Mouse (Mus musculus) hindbrain, embryonic 11.5 days (tissue): ENCODE measurements around the gene Ms4a4a. TPM values are rescaled to one million over a fixed set of nuclear protein-coding genes. Genes with fewer than 3 reads are reported as not detected.
"Not testable (repeated sequence)": the region's sequence is repeated elsewhere in the genome, so short reads cannot be mapped to it uniquely, and the experiment has no call there.

Experiments
- ATAC-seq: fragments of 200-750 bp; cut with Nextera tagmentation; 2 replicates; pipeline ENCODE4 v1.8.0; 2017; ENCODE audit warnings: mild to moderate bottlenecking, moderate TSS enrichment, moderate library complexity; ENCODE audit not compliant: low FRiP score
- DNase-seq: peaks from one replicate; pipeline ENCODE4 v3.0.0-alpha.2; 2015; ENCODE audit warnings: low spot score
- H3K27ac ChIP-seq: fragments of 300-500 bp; sonication (generic); 2 replicates; pipeline ENCODE4 v1.5.1; 2014; ENCODE audit warnings: mild to moderate bottlenecking, low read depth, low read length
- H3K27me3 ChIP-seq: fragments of 300-500 bp; sonication (generic); 2 replicates; pipeline ENCODE4 v1.6.1; 2014; ENCODE audit warnings: mild to moderate bottlenecking, low read length, moderate library complexity, mixed read lengths; ENCODE audit not compliant: control insufficient read depth, insufficient read depth
- H3K36me3 ChIP-seq: fragments of 300-500 bp; sonication (generic); 2 replicates; pipeline ENCODE4 v1.6.1; 2014; ENCODE audit warnings: mild to moderate bottlenecking, low read length, moderate library complexity, mixed read lengths; ENCODE audit not compliant: control insufficient read depth, insufficient read depth
- H3K4me1 ChIP-seq: fragments of 300-500 bp; sonication (generic); replicated peaks from 2 replicates; pipeline ENCODE4 v1.6.1; 2014; ENCODE audit warnings: low read length, mixed read lengths; ENCODE audit not compliant: control insufficient read depth, insufficient read depth
- H3K4me2 ChIP-seq: fragments of 300-500 bp; sonication (generic); replicated peaks from 2 replicates; pipeline ENCODE4 v1.6.1; 2014; ENCODE audit warnings: mild to moderate bottlenecking, low read depth, low read length
- H3K4me3 ChIP-seq: fragments of 300-500 bp; sonication (generic); 2 replicates; pipeline ENCODE4 v1.5.1; 2014; ENCODE audit warnings: low read depth, low read length
- H3K9ac ChIP-seq: fragments of 300-500 bp; sonication (generic); 2 replicates; pipeline ENCODE4 v1.6.1; 2014; ENCODE audit warnings: low read depth, low read length
- H3K9me3 ChIP-seq: fragments of 300-500 bp; sonication (generic); 2 replicates; pipeline ENCODE4 v1.6.1; 2016; ENCODE audit warnings: low read length; ENCODE audit not compliant: control insufficient read depth
- WGBS: fragments of 180-500 bp; shearing (Covaris S2); extraction: QIAGEN DNeasy Blood & Tissue Kit; methylation state at CpG from one replicate; pipeline ENCODE4 v1.1.7; 2014; 5-methylcytosine and 5-hydroxymethylcytosine counted together
- polyA plus RNA-seq: library from polyadenylated mRNA; unstranded; fragments of >200 nt; fragmentation: Nextera tagmentation; extraction: Ambion mirVana; gene quantifications from 2 replicates; pipeline ENCODE4 v1.2.1, GENCODE M21; 2014

Ms4a4a gene
- polyA plus RNA-seq, 1 experiment from 2014 or later, result 2.8 TPM

DNA sequence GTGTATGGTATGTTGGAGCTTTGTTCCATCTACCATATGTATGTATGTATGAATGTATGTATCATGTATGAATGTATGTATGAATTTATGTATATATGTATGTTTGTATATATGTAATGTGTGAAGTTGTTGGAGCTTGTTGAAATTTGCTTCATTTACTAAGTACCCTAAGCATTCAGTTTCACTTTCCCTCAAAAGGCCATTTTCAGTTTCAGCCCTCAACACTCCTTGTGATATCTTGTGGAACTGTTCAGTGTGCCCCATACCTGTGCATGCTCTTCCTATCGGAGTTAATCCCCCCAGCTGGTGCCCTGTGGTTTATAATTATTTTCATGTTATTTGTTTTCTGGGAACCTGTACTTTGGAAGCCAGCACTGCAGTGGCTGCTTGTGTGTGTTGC, 33.3 kb downstream of the Ms4a4a start:
- no peak overlapping the region for H3K9ac ChIP-seq
- 85% methylated on average over 1 of the region's 1 CpGs for WGBS
- ATAC-seq, result no peak

DNA sequence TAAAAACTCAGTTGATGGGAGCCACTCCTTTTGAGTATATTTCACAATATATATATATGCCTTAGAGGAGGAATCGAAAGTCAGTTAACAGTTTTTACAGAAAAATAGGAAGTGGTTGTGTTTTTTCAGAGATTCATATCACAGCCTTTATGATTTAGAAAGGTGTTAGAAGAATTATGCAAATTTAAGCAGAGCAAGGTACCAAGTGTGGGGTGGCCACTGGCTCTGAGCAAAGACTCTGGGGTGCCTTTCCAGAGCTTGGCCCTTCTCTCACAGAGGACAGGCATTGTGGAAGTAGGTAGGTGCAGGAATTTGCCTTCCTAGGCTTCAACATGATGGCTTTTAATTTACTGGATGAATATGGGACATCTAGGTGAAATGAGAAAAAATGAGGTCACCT, 36.3 kb downstream of the Ms4a4a start:
- DNase-seq (no peak), ATAC-seq (no peak)
- no peaks in the 10 kb centered on the region for H3K4me1 ChIP-seq
- WGBS, result 82% methylated on average over 1 of the region's 1 CpGs
- no peaks in the 10 kb centered on the region for H3K9me3 ChIP-seq
- no peak overlapping the region for H3K27ac ChIP-seq
- H3K4me3 ChIP-seq, result no peak overlapping the region
- no peaks in the 10 kb centered on the region for H3K27me3 ChIP-seq
- H3K36me3 ChIP-seq, result no peaks in the 10 kb centered on the region
- H3K9ac ChIP-seq, result no peak overlapping the region
- H3K4me2 ChIP-seq, result no peak overlapping the region

More for the DNA sequence above, 33.3 kb downstream of the Ms4a4a start:
- DNase-seq, result no peak
- H3K36me3 ChIP-seq, result no peaks in the 10 kb centered on the region
- no peaks in the 10 kb centered on the region for H3K27me3 ChIP-seq
- H3K4me1 ChIP-seq, result no peaks in the 10 kb centered on the region
- no peak overlapping the region for H3K4me3 ChIP-seq
- no peak overlapping the region for H3K4me2 ChIP-seq
- no peaks in the 10 kb centered on the region for H3K9me3 ChIP-seq
- H3K27ac ChIP-seq, result no peak overlapping the region

DNA sequence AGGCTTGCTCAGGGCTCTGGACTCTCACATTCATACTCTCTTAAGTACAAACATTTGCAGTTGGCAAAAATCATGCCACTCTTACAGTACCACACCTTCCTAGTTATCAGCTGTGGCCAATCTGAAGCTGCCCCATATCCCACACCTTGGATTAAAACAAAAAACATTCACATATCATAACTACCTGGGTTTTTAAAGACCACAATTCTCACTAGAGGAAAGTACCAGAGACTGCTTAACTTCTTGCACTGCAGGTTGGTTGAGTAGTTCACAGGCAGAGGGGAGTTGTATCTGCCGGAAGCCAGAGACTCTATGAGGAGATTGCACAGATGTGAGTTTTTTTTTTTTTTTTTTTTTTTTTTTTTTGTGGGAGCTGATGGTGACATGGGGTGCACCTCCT, 38.8 kb downstream of the Ms4a4a start:
- ATAC-seq, result no peak
- 88% methylated on average over 1 of the region's 1 CpGs for WGBS

DNA sequence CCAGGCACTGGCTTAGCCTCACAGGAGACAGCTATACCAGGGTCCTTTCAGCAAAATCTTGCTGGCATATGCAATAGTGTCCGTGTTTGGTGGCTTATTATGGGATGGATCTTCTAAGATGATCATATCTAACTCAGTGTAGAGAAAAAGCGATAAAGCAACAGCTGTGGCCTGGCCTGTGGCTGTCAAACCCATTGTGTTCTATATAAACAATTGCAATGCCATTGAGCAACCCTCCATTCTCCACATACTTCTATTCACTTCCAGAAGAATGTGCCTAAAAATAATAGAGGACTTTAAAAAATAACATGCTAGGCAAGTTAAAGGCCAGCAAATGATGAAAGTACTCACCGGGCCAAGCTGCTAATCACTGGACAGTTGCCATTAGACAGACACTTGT, 40.3 kb downstream of the Ms4a4a start:
- Histone ChIP-seq H3K9me3 (no peaks in the 10 kb centered on the region), H3K4me1 (no peaks in the 10 kb centered on the region), H3K9ac (no peak overlapping the region), H3K27ac (no peak overlapping the region), H3K4me2 (no peak overlapping the region), H3K4me3 (no peak overlapping the region), H3K36me3 (no peaks in the 10 kb centered on the region), H3K27me3 (no peaks in the 10 kb centered on the region)
- WGBS, result 80% methylated on average over 3 of the region's 3 CpGs
- no peak for ATAC-seq
- no peak for DNase-seq

More for the DNA sequence above, 38.8 kb downstream of the Ms4a4a start:
- H3K4me2 ChIP-seq, result no peak overlapping the region
- H3K9ac ChIP-seq, result no peak overlapping the region
- no peaks in the 10 kb centered on the region for H3K36me3 ChIP-seq
- H3K9me3 ChIP-seq, result no peaks in the 10 kb centered on the region
- no peak for DNase-seq
- H3K4me1 ChIP-seq, result no peaks in the 10 kb centered on the region
- H3K27me3 ChIP-seq, result no peaks in the 10 kb centered on the region
- no peak overlapping the region for H3K4me3 ChIP-seq
- H3K27ac ChIP-seq, result no peak overlapping the region

DNA sequence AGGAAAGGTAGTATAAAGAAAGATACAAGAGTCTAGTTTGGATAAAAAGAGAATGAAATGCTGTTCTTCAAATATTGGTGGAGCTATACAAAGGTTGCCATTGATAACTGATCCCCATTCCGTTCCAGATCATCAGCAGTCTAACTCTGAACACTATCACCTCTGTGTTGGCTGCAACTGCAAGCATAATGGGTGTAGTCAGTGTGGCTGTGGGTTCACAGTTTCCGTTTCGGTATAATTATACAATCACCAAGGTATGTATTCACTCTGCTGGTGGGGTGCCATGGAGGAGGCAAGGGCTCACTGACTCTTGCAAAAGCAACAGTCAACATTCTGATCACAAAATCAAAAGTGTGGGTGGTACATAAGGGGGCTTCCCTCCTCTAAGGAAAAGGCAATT, 43.5 kb downstream of the Ms4a4a start:
- 72% methylated on average over 1 of the region's 3 CpGs for WGBS

DNA sequence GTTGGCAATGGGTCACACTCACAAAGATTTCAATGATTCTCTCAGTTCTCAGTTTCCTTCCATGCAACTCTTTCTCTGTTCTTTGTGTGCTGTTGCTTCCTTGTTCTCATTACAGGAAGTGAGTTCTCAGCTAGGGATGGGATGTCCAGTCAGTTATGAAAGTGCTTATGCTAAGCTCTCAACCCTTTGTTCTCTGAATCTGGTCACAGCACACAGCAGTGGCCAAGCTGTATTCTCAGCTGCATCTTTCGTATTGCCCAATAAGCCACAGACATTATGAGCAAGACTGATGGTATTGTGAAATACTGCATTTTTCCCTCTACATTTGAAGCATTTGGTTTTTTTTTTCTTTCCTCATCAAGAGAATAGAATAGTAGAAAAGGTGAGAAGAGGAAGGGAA, 55.9 kb downstream of the Ms4a4a start:
- not testable (repeated sequence) for H3K27ac ChIP-seq, ATAC-seq, H3K36me3 ChIP-seq, H3K4me3 ChIP-seq, H3K27me3 ChIP-seq, DNase-seq, H3K4me1 ChIP-seq, H3K9ac ChIP-seq, H3K9me3 ChIP-seq, H3K4me2 ChIP-seq
- WGBS, result 88% methylated on average over 1 of the region's 1 CpGs

More for the DNA sequence above, 43.5 kb downstream of the Ms4a4a start:
- not testable (repeated sequence) for H3K9me3 ChIP-seq, H3K36me3 ChIP-seq, H3K9ac ChIP-seq, H3K27ac ChIP-seq, ATAC-seq, H3K4me3 ChIP-seq, H3K4me1 ChIP-seq, H3K27me3 ChIP-seq, H3K4me2 ChIP-seq, DNase-seq

DNA sequence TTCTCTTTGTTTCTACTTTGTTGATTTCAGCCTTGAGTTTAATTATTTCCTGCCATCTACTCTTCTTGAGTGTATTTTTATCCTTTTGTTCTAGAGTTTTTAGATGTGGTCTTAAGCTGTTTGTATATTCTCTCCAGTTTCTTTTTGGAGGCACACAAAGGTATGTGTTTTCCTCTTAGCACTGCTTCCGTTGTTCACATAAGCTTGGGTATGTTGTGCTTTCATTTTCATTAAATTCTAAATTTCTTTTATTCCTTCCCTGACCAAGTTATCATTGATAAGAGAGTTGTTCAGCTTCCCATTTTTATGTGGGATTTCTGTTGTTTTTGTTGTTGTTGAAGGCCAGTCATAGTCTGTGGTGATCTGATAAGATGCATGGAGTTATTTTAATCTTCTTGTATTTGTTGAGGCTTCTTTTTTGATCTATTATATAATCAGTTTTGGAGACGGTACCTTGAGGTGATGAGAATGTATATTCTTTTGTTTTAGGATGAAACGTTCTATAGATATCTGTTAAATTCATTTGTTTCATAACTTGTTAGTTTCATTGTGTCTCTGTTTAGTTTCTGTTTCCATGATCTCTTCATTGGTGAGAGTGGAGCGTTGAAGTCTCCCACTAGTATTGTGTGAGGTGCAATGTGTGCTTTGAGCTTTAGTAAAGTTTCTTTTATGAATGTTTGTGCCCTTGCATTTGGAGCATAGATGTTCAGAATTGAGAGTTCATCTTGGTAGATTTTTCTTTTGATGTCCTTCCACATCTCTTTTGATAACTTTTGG, 59.9 kb downstream of the Ms4a4a start:
- Histone ChIP-seq H3K4me3 (no peak overlapping the region), H3K27ac (no peak overlapping the region), H3K4me2 (no peak overlapping the region), H3K27me3 (no peaks in the 10 kb centered on the region), H3K9me3 (no peaks in the 10 kb centered on the region), H3K4me1 (no peaks in the 10 kb centered on the region), H3K9ac (no peak overlapping the region), H3K36me3 (no peaks in the 10 kb centered on the region)
- no peak for DNase-seq
- ATAC-seq, result no peak
- 91% methylated on average over 4 of the region's 4 CpGs for WGBS

Other genes with a start within 250 kb of the Ms4a4a start
- not detected in 2 replicates for gene 1700017D01Rik, start 244.6 kb upstream of the Ms4a4a start, polyA plus RNA-seq
- not detected in 2 replicates for gene 1700025F22Rik, start 210.2 kb upstream of the Ms4a4a start, polyA plus RNA-seq
- gene Ms4a13, start 178.8 kb upstream of the Ms4a4a start, polyA plus RNA-seq, result not detected in 2 replicates
- not detected in 2 replicates for gene Ms4a12, start 143.1 kb upstream of the Ms4a4a start, polyA plus RNA-seq
- not detected in 2 replicates for gene Ms4a1, start 109.3 kb upstream of the Ms4a4a start, polyA plus RNA-seq
- gene Ms4a5, start 91.7 kb upstream of the Ms4a4a start, polyA plus RNA-seq, result not detected in 2 replicates
- 0.03 and 0.12 TPM in 2 replicates for gene Ms4a14, start 61.1 kb upstream of the Ms4a4a start, polyA plus RNA-seq
- 1.7 and 1.9 TPM in 2 replicates for gene Ms4a7, start 39.4 kb upstream of the Ms4a4a start, polyA plus RNA-seq
- gene Ms4a4c, start 29.2 kb downstream of the Ms4a4a start, polyA plus RNA-seq, result not detected in 2 replicates
- not detected in 2 replicates for gene Ms4a4b, start 68.0 kb downstream of the Ms4a4a start, polyA plus RNA-seq
- gene Ms4a6c, start 93.8 kb downstream of the Ms4a4a start, polyA plus RNA-seq, result 2.3 and 3.1 TPM in 2 replicates
- not detected in 2 replicates for gene Gm8369, start 110.4 kb downstream of the Ms4a4a start, polyA plus RNA-seq
- gene Ms4a6b, start 141.0 kb downstream of the Ms4a4a start, polyA plus RNA-seq, result 4.2 and 5.0 TPM in 2 replicates
- 0.42 and 0.59 TPM in 2 replicates for gene Ms4a4d, start 161.3 kb downstream of the Ms4a4a start, polyA plus RNA-seq
- gene Ms4a6d, start 229.3 kb downstream of the Ms4a4a start, polyA plus RNA-seq, result 4.6 and 4.8 TPM in 2 replicates
- 0.15 TPM in 1 of 2 replicates, not detected in the other for gene Ms4a2, start 248.2 kb downstream of the Ms4a4a start, polyA plus RNA-seq